Mouse (Mus musculus): Measurements from ENCODE around the gene 4930544G11Rik. TPM values are rescaled to one million over a fixed set of nuclear protein-coding genes. Genes with fewer than 3 reads are reported as not detected.

Gene 4930544G11Rik
- polyA plus RNA-seq, 2 experiments = not detected

GRCm38 (mm10) chr6:65925737-65926333, 26.6 kb upstream of the 4930544G11Rik start:
- Histone ChIP-seq H3K9ac (ENCODE audit: low read depth, low read length, severe bottlenecking) (no peak overlapping the region), H3K36me3 (ENCODE audit: control insufficient read depth, insufficient read depth, low read length) (0 out of 2 replicates have a peak, but pooled peaks cover 21% of the 10 kb centered on the region), H3K9me3 (ENCODE audit: control insufficient read depth, low read length) (no peaks in the 10 kb centered on the region), H3K4me1 (ENCODE audit: control insufficient read depth, insufficient read depth, low read length) (peaks cover 7% of the 10 kb centered on the region), H3K4me3 (replicated peaks; ENCODE audit: low read length) (no peak overlapping the region), H3K4me2 (replicated peaks; ENCODE audit: low read depth, low read length, severe bottlenecking) (no peak overlapping the region), H3K27me3 (ENCODE audit: control insufficient read depth, insufficient read depth, low read length) (no peaks in the 10 kb centered on the region), H3K27ac (replicated peaks; ENCODE audit: low read depth, low read length) (no peak overlapping the region)
- DNase-seq (ENCODE audit: low spot score) (no peak), ATAC-seq (ENCODE audit: low FRiP score, low read depth) (no peak)
- 81% methylated on average over 3 of the region's 3 CpGs for WGBS
- TF ChIP-seq POLR2A (IDR thresholded peaks at IDR 0.05; ENCODE audit: borderline replicate concordance, extremely low read depth, insufficient read depth, insufficient read length) = no peak

GRCm38 (mm10) chr6:65930523-65930922, 21.9 kb upstream of the 4930544G11Rik start:
- H3K27ac ChIP-seq (replicated peaks; ENCODE audit: low read depth, low read length) = no peak overlapping the region
- peaks cover 29% of the 10 kb centered on the region; the same call in 1 of the 2 replicates for H3K36me3 ChIP-seq (ENCODE audit: control insufficient read depth, insufficient read depth, low read length)
- no peak overlapping the region for H3K4me3 ChIP-seq (replicated peaks; ENCODE audit: low read length)
- no peaks in the 10 kb centered on the region for H3K4me1 ChIP-seq (ENCODE audit: control insufficient read depth, insufficient read depth, low read length)
- H3K9ac ChIP-seq (ENCODE audit: low read depth, low read length, severe bottlenecking) = no peak overlapping the region
- DNase-seq (ENCODE audit: low spot score) (no peak), ATAC-seq (ENCODE audit: low FRiP score, low read depth) (no peak)
- H3K9me3 ChIP-seq (ENCODE audit: control insufficient read depth, low read length) = no peaks in the 10 kb centered on the region
- no peak for TF ChIP-seq POLR2A (IDR thresholded peaks at IDR 0.05; ENCODE audit: borderline replicate concordance, extremely low read depth, insufficient read depth, insufficient read length)
- no peak overlapping the region for H3K4me2 ChIP-seq (replicated peaks; ENCODE audit: low read depth, low read length, severe bottlenecking)
- H3K27me3 ChIP-seq (ENCODE audit: control insufficient read depth, insufficient read depth, low read length) = no peaks in the 10 kb centered on the region
- WGBS = 94% methylated on average over 1 of the region's 1 CpGs

GRCm38 (mm10) chr6:65932776-65933175, 19.6 kb upstream of the 4930544G11Rik start:
- H3K4me1 ChIP-seq (ENCODE audit: control insufficient read depth, insufficient read depth, low read length) = no peaks in the 10 kb centered on the region
- H3K9me3 ChIP-seq (ENCODE audit: control insufficient read depth, low read length) = no peaks in the 10 kb centered on the region
- H3K27me3 ChIP-seq (ENCODE audit: control insufficient read depth, insufficient read depth, low read length) = no peaks in the 10 kb centered on the region
- no peak overlapping the region for H3K4me2 ChIP-seq (replicated peaks; ENCODE audit: low read depth, low read length, severe bottlenecking)
- no peak overlapping the region for H3K4me3 ChIP-seq (replicated peaks; ENCODE audit: low read length)
- TF ChIP-seq POLR2A (IDR thresholded peaks at IDR 0.05; ENCODE audit: borderline replicate concordance, extremely low read depth, insufficient read depth, insufficient read length) = no peak
- ATAC-seq (ENCODE audit: low FRiP score, low read depth) (no peak), DNase-seq (ENCODE audit: low spot score) (no peak)
- WGBS = 38% methylated on average over 1 of the region's 1 CpGs
- peaks cover 28% of the 10 kb centered on the region for H3K36me3 ChIP-seq (ENCODE audit: control insufficient read depth, insufficient read depth, low read length)
- H3K27ac ChIP-seq (replicated peaks; ENCODE audit: low read depth, low read length) = no peak overlapping the region
- H3K9ac ChIP-seq (ENCODE audit: low read depth, low read length, severe bottlenecking) = no peak overlapping the region

GRCm38 (mm10) chr6:65933177-65933576, 19.2 kb upstream of the 4930544G11Rik start:
- Histone ChIP-seq H3K36me3 (ENCODE audit: control insufficient read depth, insufficient read depth, low read length) (peaks cover 26% of the 10 kb centered on the region), H3K4me3 (replicated peaks; ENCODE audit: low read length) (no peak overlapping the region), H3K9me3 (ENCODE audit: control insufficient read depth, low read length) (no peaks in the 10 kb centered on the region), H3K9ac (ENCODE audit: low read depth, low read length, severe bottlenecking) (no peak overlapping the region), H3K4me2 (replicated peaks; ENCODE audit: low read depth, low read length, severe bottlenecking) (no peak overlapping the region), H3K4me1 (ENCODE audit: control insufficient read depth, insufficient read depth, low read length) (no peaks in the 10 kb centered on the region), H3K27me3 (ENCODE audit: control insufficient read depth, insufficient read depth, low read length) (no peaks in the 10 kb centered on the region), H3K27ac (replicated peaks; ENCODE audit: low read depth, low read length) (no peak overlapping the region)
- TF ChIP-seq POLR2A (IDR thresholded peaks at IDR 0.05; ENCODE audit: borderline replicate concordance, extremely low read depth, insufficient read depth, insufficient read length) = no peak
- 41% methylated on average over 4 of the region's 4 CpGs for WGBS
- no peak for DNase-seq (ENCODE audit: low spot score)
- ATAC-seq (ENCODE audit: low FRiP score, low read depth) = no peak

- no peak overlapping the region for H3K4me2 ChIP-seq (replicated peaks; ENCODE audit: low read depth, low read length, severe bottlenecking)
- TF ChIP-seq POLR2A (IDR thresholded peaks at IDR 0.05; ENCODE audit: borderline replicate concordance, extremely low read depth, insufficient read depth, insufficient read length) = no peak
- no peak for DNase-seq (ENCODE audit: low spot score)
- ATAC-seq (ENCODE audit: low FRiP score, low read depth) = no peak
- H3K36me3 ChIP-seq (ENCODE audit: control insufficient read depth, insufficient read depth, low read length) = peaks cover 13% of the 10 kb centered on the region
- no peak overlapping the region for H3K4me3 ChIP-seq (replicated peaks; ENCODE audit: low read length)
- no peaks in the 10 kb centered on the region for H3K4me1 ChIP-seq (ENCODE audit: control insufficient read depth, insufficient read depth, low read length)
- 58% methylated on average over 7 of the region's 7 CpGs for WGBS
- H3K27me3 ChIP-seq (ENCODE audit: control insufficient read depth, insufficient read depth, low read length) = no peaks in the 10 kb centered on the region
- H3K27ac ChIP-seq (replicated peaks; ENCODE audit: low read depth, low read length) = no peak overlapping the region
- no peaks in the 10 kb centered on the region for H3K9me3 ChIP-seq (ENCODE audit: control insufficient read depth, low read length)
- no peak overlapping the region for H3K9ac ChIP-seq (ENCODE audit: low read depth, low read length, severe bottlenecking)
Measured at GRCm38 (mm10) chr6:65935566-65936281, 16.7 kb upstream of the 4930544G11Rik start.

Measured in limb, embryonic 14.5 days (tissue).